Mouse (Mus musculus): ENCODE data around the gene Tspan14. TPM values are rescaled to one million over a fixed set of nuclear protein-coding genes. Genes with fewer than 3 reads are reported as not detected.

Gene Tspan14
- polyA plus RNA-seq, 1 experiment = 58.8 TPM

DNA sequence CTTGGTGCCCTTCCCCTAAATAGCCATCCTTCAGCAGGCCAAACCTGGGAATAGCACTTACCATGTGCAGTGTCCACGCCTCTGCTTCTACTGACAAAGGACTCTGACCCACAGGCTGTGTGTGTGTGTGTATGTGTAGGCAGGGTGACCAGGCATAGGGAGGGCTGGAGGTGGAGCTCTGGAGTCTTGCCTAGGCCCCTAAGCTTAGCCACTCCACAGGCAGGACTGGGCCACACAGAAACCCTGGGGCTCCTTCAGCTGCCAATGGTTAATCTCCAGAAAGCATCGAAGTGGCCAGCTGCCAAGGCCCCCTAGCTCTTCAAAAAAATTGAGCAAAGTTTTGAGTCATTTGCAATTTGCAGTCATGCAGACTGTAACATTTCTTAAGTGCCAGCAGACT is 41.5 kb upstream of the Tspan14 start:
- Histone ChIP-seq H3K27ac (ENCODE audit: insufficient read depth, low read length) (no peak overlapping the region), H3K27me3 (ENCODE audit: control insufficient read depth, insufficient read depth, low read length, poor library complexity, severe bottlenecking) (no peaks in the 10 kb centered on the region), H3K9me3 (replicated peaks; ENCODE audit: control insufficient read depth, insufficient read depth, low read length, poor library complexity, severe bottlenecking) (no peaks in the 10 kb centered on the region), H3K9ac (ENCODE audit: low read depth, poor library complexity, severe bottlenecking) (no peak overlapping the region), H3K36me3 (ENCODE audit: control insufficient read depth, insufficient read depth, low read length, poor library complexity, severe bottlenecking) (no peaks in the 10 kb centered on the region), H3K4me3 (ENCODE audit: low read depth, low read length) (no peak overlapping the region), H3K4me1 (ENCODE audit: control insufficient read depth, insufficient read depth, low read length) (no peaks in the 10 kb centered on the region)
- TF ChIP-seq CTCF (IDR thresholded peaks at IDR 0.05; ENCODE audit: low read depth, low read length) = no peak
- TF ChIP-seq EP300 (IDR thresholded peaks at IDR 0.05; ENCODE audit: insufficient read depth, low read depth, low read length) = no peak
- TF ChIP-seq POLR2A (IDR thresholded peaks at IDR 0.05; ENCODE audit: insufficient read depth, low read length) = no peak

DNA sequence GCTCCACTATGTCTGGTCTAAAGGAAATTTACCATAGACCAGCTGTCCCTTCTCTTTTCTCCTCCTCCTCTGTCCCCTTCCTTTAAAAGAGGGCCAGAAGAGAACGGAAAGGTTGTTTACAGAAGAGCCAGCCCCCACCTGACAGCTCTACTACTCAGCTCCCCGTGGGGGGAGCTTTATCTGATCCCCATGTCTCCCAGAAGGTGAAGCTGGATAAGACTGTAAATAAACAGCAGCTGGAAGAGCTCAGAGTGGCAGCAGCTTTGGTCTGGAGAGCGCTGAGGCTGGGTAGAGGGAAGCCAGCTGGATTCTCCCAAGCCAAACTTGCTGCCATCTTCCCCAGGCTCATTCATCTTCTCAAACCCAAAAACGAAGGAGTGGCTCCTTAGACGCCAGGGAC is 41.0 kb upstream of the Tspan14 start:
- Histone ChIP-seq H3K4me3 (ENCODE audit: low read depth, low read length) (no peak overlapping the region), H3K9me3 (replicated peaks; ENCODE audit: control insufficient read depth, insufficient read depth, low read length, poor library complexity, severe bottlenecking) (no peaks in the 10 kb centered on the region), H3K9ac (ENCODE audit: low read depth, poor library complexity, severe bottlenecking) (no peak overlapping the region), H3K4me1 (ENCODE audit: control insufficient read depth, insufficient read depth, low read length) (no peaks in the 10 kb centered on the region), H3K27me3 (ENCODE audit: control insufficient read depth, insufficient read depth, low read length, poor library complexity, severe bottlenecking) (no peaks in the 10 kb centered on the region), H3K36me3 (ENCODE audit: control insufficient read depth, insufficient read depth, low read length, poor library complexity, severe bottlenecking) (no peaks in the 10 kb centered on the region), H3K27ac (ENCODE audit: insufficient read depth, low read length) (no peak overlapping the region)
- TF ChIP-seq CTCF (IDR thresholded peaks at IDR 0.05; ENCODE audit: low read depth, low read length) (no peak), POLR2A (IDR thresholded peaks at IDR 0.05; ENCODE audit: insufficient read depth, low read length) (no peak), EP300 (IDR thresholded peaks at IDR 0.05; ENCODE audit: insufficient read depth, low read depth, low read length) (no peak)

DNA sequence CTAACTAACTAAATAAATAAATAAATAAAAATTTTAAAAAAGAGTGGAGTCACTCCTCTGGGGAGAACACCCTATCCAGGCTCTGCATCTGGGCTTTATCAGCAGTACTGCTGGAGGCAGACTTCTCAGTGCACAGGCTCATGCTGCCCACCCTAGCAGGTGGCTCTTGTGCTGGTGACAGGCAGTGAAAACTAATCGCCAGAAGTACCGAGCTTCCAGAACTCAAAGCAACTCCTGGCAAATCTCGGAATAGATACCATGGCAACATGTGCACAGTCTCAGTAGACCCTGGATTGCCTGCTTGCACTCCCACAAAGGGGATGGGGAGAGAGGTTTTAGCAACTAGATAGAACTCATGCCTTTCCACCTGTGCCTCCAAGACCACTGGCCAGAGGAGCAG is 40.3 kb upstream of the Tspan14 start:
- TF ChIP-seq EP300 (IDR thresholded peaks at IDR 0.05; ENCODE audit: insufficient read depth, low read depth, low read length) = no peak
- no peak for TF ChIP-seq POLR2A (IDR thresholded peaks at IDR 0.05; ENCODE audit: insufficient read depth, low read length)
- TF ChIP-seq CTCF (IDR thresholded peaks at IDR 0.05; ENCODE audit: low read depth, low read length) = no peak
- Histone ChIP-seq H3K27ac (ENCODE audit: insufficient read depth, low read length) (no peak overlapping the region), H3K9ac (ENCODE audit: low read depth, poor library complexity, severe bottlenecking) (no peak overlapping the region), H3K27me3 (ENCODE audit: control insufficient read depth, insufficient read depth, low read length, poor library complexity, severe bottlenecking) (no peaks in the 10 kb centered on the region), H3K9me3 (replicated peaks; ENCODE audit: control insufficient read depth, insufficient read depth, low read length, poor library complexity, severe bottlenecking) (no peaks in the 10 kb centered on the region), H3K4me1 (ENCODE audit: control insufficient read depth, insufficient read depth, low read length) (no peaks in the 10 kb centered on the region), H3K36me3 (ENCODE audit: control insufficient read depth, insufficient read depth, low read length, poor library complexity, severe bottlenecking) (no peaks in the 10 kb centered on the region), H3K4me3 (ENCODE audit: low read depth, low read length) (no peak overlapping the region)

DNA sequence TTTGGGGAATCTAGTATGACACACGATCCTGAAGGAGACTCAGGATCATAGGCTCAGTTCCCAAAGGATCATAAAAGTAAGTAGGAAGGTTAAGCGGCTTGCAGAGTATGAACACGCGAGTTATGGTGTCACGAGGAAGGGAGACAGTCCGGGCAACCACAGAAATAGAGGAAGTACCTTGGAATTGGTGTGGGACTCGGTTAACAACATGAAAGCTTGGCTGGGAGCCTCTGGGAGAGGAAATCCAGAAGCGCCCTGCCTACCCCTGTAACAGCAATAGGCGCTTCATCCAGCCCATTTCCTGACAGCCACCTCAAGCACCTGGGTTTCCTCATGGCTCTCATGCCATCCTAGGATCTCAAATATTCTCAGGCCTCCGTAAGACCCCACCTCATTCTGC is 39.7 kb upstream of the Tspan14 start:
- Histone ChIP-seq H3K9ac (ENCODE audit: low read depth, poor library complexity, severe bottlenecking) (no peak overlapping the region), H3K4me3 (ENCODE audit: low read depth, low read length) (no peak overlapping the region), H3K27ac (ENCODE audit: insufficient read depth, low read length) (no peak overlapping the region), H3K9me3 (replicated peaks; ENCODE audit: control insufficient read depth, insufficient read depth, low read length, poor library complexity, severe bottlenecking) (no peaks in the 10 kb centered on the region), H3K4me1 (ENCODE audit: control insufficient read depth, insufficient read depth, low read length) (no peaks in the 10 kb centered on the region), H3K36me3 (ENCODE audit: control insufficient read depth, insufficient read depth, low read length, poor library complexity, severe bottlenecking) (no peaks in the 10 kb centered on the region), H3K27me3 (ENCODE audit: control insufficient read depth, insufficient read depth, low read length, poor library complexity, severe bottlenecking) (no peaks in the 10 kb centered on the region)
- no peak for TF ChIP-seq CTCF (IDR thresholded peaks at IDR 0.05; ENCODE audit: low read depth, low read length)
- TF ChIP-seq EP300 (IDR thresholded peaks at IDR 0.05; ENCODE audit: insufficient read depth, low read depth, low read length) = no peak
- TF ChIP-seq POLR2A (IDR thresholded peaks at IDR 0.05; ENCODE audit: insufficient read depth, low read length) = no peak

DNA sequence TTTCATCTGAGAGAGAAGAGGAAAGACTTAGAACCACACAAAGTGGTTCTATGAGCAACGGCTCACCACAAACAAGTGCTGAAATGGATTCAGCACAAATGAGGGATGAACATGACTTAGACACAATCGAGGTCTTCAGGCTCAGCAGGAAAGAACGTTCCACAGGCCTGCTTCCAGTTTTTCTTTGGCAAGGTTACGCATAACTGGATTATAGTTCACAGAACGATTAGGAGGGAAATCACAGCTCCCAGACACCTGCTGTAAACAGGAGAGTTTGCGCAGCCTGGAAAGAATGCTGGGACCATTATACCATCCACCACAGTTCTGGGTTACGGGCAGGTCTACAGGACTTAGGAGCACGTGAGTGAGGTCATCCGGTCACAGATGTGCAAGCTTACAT is 39.1 kb upstream of the Tspan14 start:
- no peaks in the 10 kb centered on the region for H3K9me3 ChIP-seq (replicated peaks; ENCODE audit: control insufficient read depth, insufficient read depth, low read length, poor library complexity, severe bottlenecking)
- H3K4me3 ChIP-seq (ENCODE audit: low read depth, low read length) = no peak overlapping the region
- H3K27me3 ChIP-seq (ENCODE audit: control insufficient read depth, insufficient read depth, low read length, poor library complexity, severe bottlenecking) = no peaks in the 10 kb centered on the region
- no peak overlapping the region for H3K9ac ChIP-seq (ENCODE audit: low read depth, poor library complexity, severe bottlenecking)
- no peak for TF ChIP-seq POLR2A (IDR thresholded peaks at IDR 0.05; ENCODE audit: insufficient read depth, low read length)
- no peak for TF ChIP-seq CTCF (IDR thresholded peaks at IDR 0.05; ENCODE audit: low read depth, low read length)
- no peak for TF ChIP-seq EP300 (IDR thresholded peaks at IDR 0.05; ENCODE audit: insufficient read depth, low read depth, low read length)
- no peaks in the 10 kb centered on the region for H3K4me1 ChIP-seq (ENCODE audit: control insufficient read depth, insufficient read depth, low read length)
- no peak overlapping the region for H3K27ac ChIP-seq (ENCODE audit: insufficient read depth, low read length)
- H3K36me3 ChIP-seq (ENCODE audit: control insufficient read depth, insufficient read depth, low read length, poor library complexity, severe bottlenecking) = no peaks in the 10 kb centered on the region

DNA sequence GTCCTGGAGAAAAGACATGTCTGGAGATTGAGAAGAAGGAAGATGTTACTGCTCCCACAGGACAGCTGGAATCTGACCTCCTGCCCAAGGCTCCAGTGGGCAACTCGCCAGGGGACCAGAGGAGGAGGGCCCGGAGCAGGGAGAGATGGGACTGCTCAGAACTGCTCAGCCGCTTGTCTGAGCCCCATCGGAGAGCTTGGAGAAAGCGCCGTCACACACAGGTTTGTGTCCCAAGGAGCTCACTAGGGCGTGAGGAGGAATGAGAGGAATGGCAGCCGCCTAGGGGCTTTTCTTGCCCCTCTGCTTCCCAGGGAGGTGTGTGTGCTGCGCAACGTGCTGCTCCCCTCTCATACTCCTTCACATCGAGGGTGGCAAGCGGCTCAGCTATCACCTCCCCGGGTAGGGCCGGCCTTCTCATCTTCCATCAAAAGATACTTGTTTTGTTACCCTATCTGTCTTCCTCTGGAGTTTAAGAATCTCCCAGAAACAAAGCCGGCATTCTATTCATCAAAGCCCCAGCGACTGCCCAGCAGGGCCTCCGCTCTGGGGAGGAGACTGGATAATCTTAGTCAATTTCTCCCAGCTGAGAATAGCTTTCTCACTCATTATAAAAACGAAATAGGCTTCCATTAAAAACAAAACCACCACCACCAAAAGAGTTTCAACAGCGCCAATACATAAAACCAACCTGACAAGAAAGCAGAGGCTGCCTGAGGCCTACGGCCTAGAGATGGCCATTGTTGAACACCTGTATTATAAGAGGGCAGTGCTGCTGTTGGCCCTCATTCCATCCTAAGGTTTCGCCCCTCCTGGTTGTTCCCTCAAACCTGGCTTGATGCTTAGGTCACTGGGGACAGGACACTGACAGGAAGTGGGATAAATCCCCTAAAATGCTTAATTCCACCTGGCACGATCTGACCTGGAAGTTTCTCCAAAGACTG is 37.9 kb upstream of the Tspan14 start:
- no peak overlapping the region for H3K27ac ChIP-seq (ENCODE audit: insufficient read depth, low read length)
- H3K4me1 ChIP-seq (ENCODE audit: control insufficient read depth, insufficient read depth, low read length) = no peaks in the 10 kb centered on the region
- no peak for TF ChIP-seq POLR2A (IDR thresholded peaks at IDR 0.05; ENCODE audit: insufficient read depth, low read length)
- no peak for TF ChIP-seq CTCF (IDR thresholded peaks at IDR 0.05; ENCODE audit: low read depth, low read length)
- no peak for TF ChIP-seq EP300 (IDR thresholded peaks at IDR 0.05; ENCODE audit: insufficient read depth, low read depth, low read length)
- H3K9me3 ChIP-seq (replicated peaks; ENCODE audit: control insufficient read depth, insufficient read depth, low read length, poor library complexity, severe bottlenecking) = no peaks in the 10 kb centered on the region
- no peaks in the 10 kb centered on the region for H3K36me3 ChIP-seq (ENCODE audit: control insufficient read depth, insufficient read depth, low read length, poor library complexity, severe bottlenecking)
- H3K27me3 ChIP-seq (ENCODE audit: control insufficient read depth, insufficient read depth, low read length, poor library complexity, severe bottlenecking) = no peaks in the 10 kb centered on the region
- no peak overlapping the region for H3K9ac ChIP-seq (ENCODE audit: low read depth, poor library complexity, severe bottlenecking)
- no peak overlapping the region for H3K4me3 ChIP-seq (ENCODE audit: low read depth, low read length)

All from ES-Bruce4 (cell line).